Mouse (Mus musculus) c-Kit-positive CD71-positive TER-119-negative erythroid progenitor cells, embryonic 14.5 days (primary cell): ENCODE data around the gene Dxo.

Experiments
- DNase-seq: peaks from one replicate; pipeline ENCODE4 v3.0.0-alpha.2; 2013; ENCODE audit warnings: low read depth

Gene Dxo

DNA sequence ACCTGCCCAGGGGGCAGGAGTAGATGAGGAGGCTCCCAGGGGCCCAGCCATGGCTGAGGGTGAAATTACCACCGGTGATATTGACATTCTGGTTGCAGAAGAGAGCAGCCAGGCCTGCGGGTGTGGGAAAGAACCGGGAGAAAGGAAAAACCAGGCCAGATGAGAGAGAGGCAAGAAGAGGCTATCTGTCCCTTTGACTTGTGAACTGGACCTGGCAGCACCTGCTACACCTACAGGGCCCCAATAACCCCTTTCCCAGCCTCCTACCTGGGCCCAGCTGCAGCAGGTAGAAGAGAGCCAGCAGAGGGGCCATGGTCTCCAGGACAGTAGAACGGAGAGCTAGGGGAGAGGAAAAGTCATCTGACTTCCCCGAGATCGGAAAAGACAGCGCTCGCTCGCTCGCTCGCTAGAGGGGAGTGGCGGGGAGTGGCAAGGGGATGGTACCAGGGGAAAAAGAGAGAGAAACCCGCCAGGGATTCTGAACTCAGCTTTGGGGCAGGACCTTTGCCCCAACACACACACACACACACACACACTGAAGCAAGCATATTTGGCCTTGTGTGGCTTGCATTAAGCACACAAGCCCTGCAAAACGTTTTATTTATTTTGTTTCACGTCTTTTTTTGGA lies 45.0 kb downstream of the Dxo start, which contains the start of gene Gm20547:
Gm20547 (minus strand) TSS at position 360 of the 628 bp plus-strand sequence.
- DNase-seq, result no peak

DNA sequence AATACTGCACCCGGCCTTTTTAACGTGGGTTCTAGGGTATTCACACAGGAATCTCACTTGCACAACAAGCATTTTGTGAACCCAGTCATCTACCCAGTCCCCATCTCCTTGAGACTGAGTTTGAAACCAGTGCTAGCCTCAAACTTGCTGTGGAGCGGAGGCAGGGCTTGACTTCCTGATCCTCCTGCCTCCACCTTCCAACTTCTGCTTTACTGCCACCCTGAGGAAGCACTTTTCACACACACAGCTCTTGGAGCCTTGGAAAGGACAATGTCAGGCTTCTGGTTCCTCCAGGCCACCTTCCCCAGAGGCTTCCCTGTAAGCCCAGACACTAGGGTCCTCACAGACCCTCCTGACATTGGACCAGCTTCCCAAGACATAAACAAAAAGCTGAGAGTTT lies 46.5 kb downstream of the Dxo start:
- no peak for DNase-seq

DNA sequence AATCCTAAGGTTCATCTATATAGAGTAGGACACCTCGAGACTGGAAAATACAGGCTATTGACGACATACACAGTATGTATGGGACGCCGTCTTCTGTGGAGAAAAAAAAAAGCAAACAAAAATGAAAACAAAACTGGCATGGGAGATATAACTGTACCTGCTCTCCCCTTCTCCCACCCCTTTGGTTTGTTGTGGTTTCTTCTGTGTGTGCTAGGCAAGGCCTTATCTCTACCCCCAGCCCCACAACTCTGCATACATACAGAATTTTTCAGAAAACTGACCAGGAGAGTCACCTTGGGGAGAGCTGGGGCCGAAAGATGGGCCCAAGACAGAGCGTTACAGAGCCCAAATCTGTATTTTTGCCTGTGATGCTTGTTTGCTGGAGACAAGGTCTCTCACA lies 47.9 kb downstream of the Dxo start:
- DNase-seq, result no peak

DNA sequence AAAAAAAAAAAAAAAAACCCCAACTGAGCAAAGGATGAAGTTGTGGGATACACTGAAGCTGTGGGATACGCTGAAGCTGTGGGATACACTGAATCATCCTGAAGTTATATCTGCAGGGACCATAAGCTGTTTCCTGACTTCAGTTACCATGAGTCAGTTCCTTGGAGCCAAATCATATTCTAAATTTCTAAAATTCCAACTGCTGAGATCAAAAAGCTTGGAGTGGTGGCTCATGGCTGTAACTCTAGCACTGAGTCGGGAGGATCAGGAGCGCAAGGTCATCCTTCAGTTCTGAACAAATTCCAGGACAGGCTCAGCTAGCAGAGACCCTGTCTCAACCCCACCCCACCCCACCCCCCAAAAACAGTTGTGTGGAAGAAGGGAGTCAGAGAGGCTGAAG lies 48.8 kb downstream of the Dxo start:
- DNase-seq, result no peak

DNA sequence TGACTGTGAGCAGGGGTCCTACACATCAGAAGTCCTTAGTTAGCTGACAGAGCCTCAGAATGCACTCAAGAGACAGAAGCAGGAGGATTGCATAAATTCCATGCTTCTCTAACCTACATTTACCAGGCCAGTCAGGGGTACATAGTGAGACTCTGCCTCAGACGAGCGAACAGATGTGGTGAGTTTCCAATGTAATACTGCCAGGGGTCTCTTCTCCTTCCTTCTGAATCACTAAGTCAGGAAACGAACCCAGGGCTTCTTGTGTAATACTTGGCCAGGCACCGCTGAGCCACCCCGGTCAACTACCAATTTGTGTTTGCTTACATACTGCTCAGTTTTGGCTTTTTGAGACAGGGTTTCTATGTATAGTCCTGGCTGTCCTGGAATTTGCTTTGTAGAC lies 51.1 kb downstream of the Dxo start:
- no peak for DNase-seq
